ENCODE assay signal across 16 mouse cellular contexts in the genomic region with DNA sequence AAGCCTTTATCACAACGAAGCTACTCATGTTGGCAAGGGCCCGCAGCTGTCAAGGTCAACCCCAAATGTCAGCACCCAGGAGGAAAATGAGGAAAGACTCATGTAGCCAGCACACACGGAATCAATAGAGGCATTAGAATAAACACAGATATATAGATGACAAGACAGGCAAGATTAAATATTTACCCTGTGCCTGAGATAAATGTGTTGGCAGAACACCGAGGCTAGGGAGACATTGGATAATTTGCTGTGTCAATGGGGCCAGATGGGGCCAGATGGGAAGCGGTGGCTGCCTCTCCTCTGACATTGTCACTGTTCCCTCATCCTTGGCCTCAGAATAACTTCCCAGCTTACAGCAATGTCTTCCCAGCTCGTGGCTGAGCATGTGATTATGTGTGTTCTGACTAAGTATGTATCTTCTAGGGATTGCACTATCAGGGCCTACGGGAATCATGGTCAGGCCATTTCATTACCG. TPM values are rescaled to one million over a fixed set of nuclear protein-coding genes. Genes with fewer than 3 reads are reported as not detected.
DNase-seq lines count a peak whose midpoint lies in the region; ATAC-seq and TF ChIP-seq lines count a peak whose summit lies in the region.
"Had no signal": no experiment of that assay in that cellular context is flagged by ENCODE, and none has a peak within 500 bp of the region (broad histone marks: within the 10 kb centered on the region; RNA-seq: fewer than 3 reads in every experiment).

No protein-coding gene starts in this region.

- peak; percentile 28 for DNase-seq in ovary, adult 18-20 months (ENCODE audit: low spot score)
- DNase-seq in ovary, postnatal 10 days (ENCODE audit: low spot score), result no peak
- DNase-seq in heart, postnatal 0 days (ENCODE audit: low spot score), result peak; percentile 51
- DNase-seq in left cerebral cortex, adult 18-20 months (ENCODE audit: low spot score in 2 of 2), result no peak
- no peak for DNase-seq in kidney, adult 2 months
- DNase-seq: cerebellum, postnatal 25 days; kidney, adult 18-20 months; left cerebral cortex, postnatal 4 days; right cerebral cortex, postnatal 4 days had no signal

- H3K27ac ChIP-seq in hindbrain, embryonic 12.5 days, result no peak overlapping the region
- no peak overlapping the region for H3K27ac ChIP-seq in hindbrain, embryonic 16.5 days (ENCODE audit: low read depth, low read length)
- H3K27ac ChIP-seq in heart, postnatal 0 days (ENCODE audit: low read depth), result peak overlapping the region; percentile 3; the same call in 1 of the 2 replicates
- peak overlapping the region; percentile 32 for H3K27ac ChIP-seq in stomach, embryonic 16.5 days (ENCODE audit: low read length)
- no peak overlapping the region for H3K27ac ChIP-seq in kidney, adult 2 months (ENCODE audit: insufficient read depth, low read depth, low read length)
- H3K27ac ChIP-seq: embryonic facial prominence, embryonic 15.5 days; forebrain, embryonic 15.5 days had no signal

- no peak for TF ChIP-seq CTCF in heart, postnatal 0 days (IDR thresholded peaks at IDR 0.05; ENCODE audit: low read depth)
- TF ChIP-seq CTCF in kidney, adult 2 months (conservative IDR thresholded peaks at IDR 0.05; ENCODE audit: insufficient read depth, insufficient read length, low read depth, low read length), result no peak

- WGBS in hindbrain, embryonic 12.5 days, result 62% methylated on average over 8 of the region's 8 CpGs
- 53% methylated on average over 8 of the region's 8 CpGs for WGBS in hindbrain, embryonic 16.5 days
- WGBS in heart, postnatal 0 days, result 36% methylated on average over 8 of the region's 8 CpGs
- WGBS in stomach, embryonic 16.5 days, result 29% methylated on average over 8 of the region's 8 CpGs
- 76% methylated on average over 8 of the region's 8 CpGs for WGBS in kidney, adult 2 months

- no peak overlapping the region for H3K4me3 ChIP-seq in hindbrain, embryonic 12.5 days
- H3K4me3 ChIP-seq in hindbrain, embryonic 16.5 days (ENCODE audit: low read length), result no peak overlapping the region
- no peak overlapping the region for H3K4me3 ChIP-seq in heart, postnatal 0 days (ENCODE audit: low read depth, low read length)
- no peak overlapping the region for H3K4me3 ChIP-seq in stomach, embryonic 16.5 days (replicated peaks; ENCODE audit: low read length)
- H3K4me3 ChIP-seq in kidney, adult 2 months (ENCODE audit: insufficient read depth, low read depth, low read length), result no peak overlapping the region
- H3K4me3 ChIP-seq: embryonic facial prominence, embryonic 15.5 days; forebrain, embryonic 15.5 days had no signal

- H3K4me2 ChIP-seq in hindbrain, embryonic 12.5 days (replicated peaks), result no peak overlapping the region
- no peak overlapping the region for H3K4me2 ChIP-seq in hindbrain, embryonic 16.5 days (ENCODE audit: low read length)
- H3K4me2 ChIP-seq in heart, postnatal 0 days (ENCODE audit: low read depth, low read length), result no peak overlapping the region
- H3K4me2 ChIP-seq in stomach, embryonic 16.5 days (ENCODE audit: low read depth, low read length), result no peak overlapping the region
- H3K4me2 ChIP-seq: embryonic facial prominence, embryonic 15.5 days; forebrain, embryonic 15.5 days had no signal

- H3K9ac ChIP-seq in hindbrain, embryonic 12.5 days, result no peak overlapping the region
- no peak overlapping the region for H3K9ac ChIP-seq in hindbrain, embryonic 16.5 days (ENCODE audit: low read depth, low read length)
- no peak overlapping the region for H3K9ac ChIP-seq in heart, postnatal 0 days (replicated peaks; ENCODE audit: low read depth, low read length)
- H3K9ac ChIP-seq in stomach, embryonic 16.5 days (ENCODE audit: low read length), result no peak overlapping the region
- H3K9ac ChIP-seq: embryonic facial prominence, embryonic 15.5 days; forebrain, embryonic 15.5 days had no signal

- TF ChIP-seq EP300 in heart, postnatal 0 days (IDR thresholded peaks at IDR 0.05; ENCODE audit: low read depth), result no peak

- ATAC-seq in hindbrain, embryonic 12.5 days (ENCODE audit: low FRiP score), result peak; percentile 26; the same call in 1 of the 2 replicates
- no peak for ATAC-seq in hindbrain, embryonic 16.5 days
- peak; percentile 55; the same call in 1 of the 2 replicates for ATAC-seq in heart, postnatal 0 days (ENCODE audit: insufficient read depth, low read depth)
- ATAC-seq in stomach, embryonic 16.5 days (ENCODE audit: insufficient read depth, low FRiP score), result peak; percentile 68; the same call in 1 of the 2 replicates
- ATAC-seq: forebrain, embryonic 15.5 days had no signal

- peaks cover 8% of the 10 kb centered on the region; the same call in 1 of the 2 replicates for H3K4me1 ChIP-seq in hindbrain, embryonic 12.5 days
- no peaks in the 10 kb centered on the region for H3K4me1 ChIP-seq in hindbrain, embryonic 16.5 days (ENCODE audit: control insufficient read depth, insufficient read depth, low read depth, low read length)
- H3K4me1 ChIP-seq in heart, postnatal 0 days (ENCODE audit: control insufficient read depth, insufficient read depth), result peaks cover 11% of the 10 kb centered on the region; the same call in 1 of the 2 replicates
- peaks cover 11% of the 10 kb centered on the region for H3K4me1 ChIP-seq in stomach, embryonic 16.5 days (ENCODE audit: control insufficient read depth, insufficient read depth, low read length)
- H3K4me1 ChIP-seq in kidney, adult 2 months (ENCODE audit: control insufficient read depth, insufficient read depth, low read length), result no peaks in the 10 kb centered on the region
- H3K4me1 ChIP-seq: embryonic facial prominence, embryonic 15.5 days; forebrain, embryonic 15.5 days had no signal

- 0 out of 2 replicates have a peak, but pooled peaks cover 3% of the 10 kb centered on the region for H3K27me3 ChIP-seq in hindbrain, embryonic 12.5 days
- no peaks in the 10 kb centered on the region for H3K27me3 ChIP-seq in hindbrain, embryonic 16.5 days (replicated peaks; ENCODE audit: control insufficient read depth, insufficient read depth, low read length)
- no peaks in the 10 kb centered on the region for H3K27me3 ChIP-seq in heart, postnatal 0 days (ENCODE audit: control insufficient read depth, insufficient read depth, low read length)
- no peaks in the 10 kb centered on the region for H3K27me3 ChIP-seq in stomach, embryonic 16.5 days (ENCODE audit: control insufficient read depth, insufficient read depth, low read length)
- no peaks in the 10 kb centered on the region for H3K27me3 ChIP-seq in kidney, adult 2 months (replicated peaks; ENCODE audit: control insufficient read depth, insufficient read depth, low read length)
- H3K27me3 ChIP-seq: forebrain, embryonic 15.5 days had no signal

- no peaks in the 10 kb centered on the region for H3K9me3 ChIP-seq in hindbrain, embryonic 12.5 days (replicated peaks)
- H3K9me3 ChIP-seq in hindbrain, embryonic 16.5 days (ENCODE audit: control insufficient read depth, low read length), result no peaks in the 10 kb centered on the region
- no peaks in the 10 kb centered on the region for H3K9me3 ChIP-seq in heart, postnatal 0 days (replicated peaks; ENCODE audit: control insufficient read depth, low read length)
- no peaks in the 10 kb centered on the region for H3K9me3 ChIP-seq in stomach, embryonic 16.5 days (replicated peaks; ENCODE audit: control insufficient read depth, low read length)
- H3K9me3 ChIP-seq: embryonic facial prominence, embryonic 15.5 days; forebrain, embryonic 15.5 days had no signal

- no peaks in the 10 kb centered on the region for H3K36me3 ChIP-seq in hindbrain, embryonic 12.5 days
- no peaks in the 10 kb centered on the region for H3K36me3 ChIP-seq in hindbrain, embryonic 16.5 days (ENCODE audit: control insufficient read depth, insufficient read depth, low read length)
- no peaks in the 10 kb centered on the region for H3K36me3 ChIP-seq in heart, postnatal 0 days (replicated peaks; ENCODE audit: control insufficient read depth, insufficient read depth, low read length)
- no peaks in the 10 kb centered on the region for H3K36me3 ChIP-seq in stomach, embryonic 16.5 days (ENCODE audit: control insufficient read depth, insufficient read depth, low read length)
- H3K36me3 ChIP-seq in kidney, adult 2 months (ENCODE audit: control insufficient read depth, insufficient read depth, low read length), result no peaks in the 10 kb centered on the region
- H3K36me3 ChIP-seq: embryonic facial prominence, embryonic 15.5 days; forebrain, embryonic 15.5 days had no signal

- TF ChIP-seq POLR2A in kidney, adult 2 months (IDR thresholded peaks at IDR 0.05; ENCODE audit: low read depth, low read length), result no peak

RNA-seq across cellular contexts. Expression of a gene that starts 32.1 kb away (rescaled TPM):
- not detected in 2 replicates for polyA plus RNA-seq in hindbrain, embryonic 12.5 days (2016; fragmentation: Nextera tagmentation; extraction: Ambion mirVana)
- polyA plus RNA-seq in hindbrain, embryonic 16.5 days (2015; fragmentation: Nextera tagmentation; extraction: Ambion mirVana), result 0.05 TPM in 1 of 2 replicates, not detected in the other
- total RNA-seq in heart, postnatal 0 days (2014; rRNA removed; ENCODE audit: low replicate concordance), result not detected in 2 replicates
- polyA plus RNA-seq in heart, postnatal 0 days (2015; fragmentation: Nextera tagmentation; extraction: Ambion mirVana), result 0.04 TPM in 1 of 2 replicates, not detected in the other
- 16.9 and 28.7 TPM in 2 replicates for polyA plus RNA-seq in stomach, embryonic 16.5 days (2015; fragmentation: Nextera tagmentation; extraction: Ambion mirVana)
- total RNA-seq in left cerebral cortex, adult 18-20 months (2021), result not detected
- polyA plus RNA-seq in kidney, adult 2 months (2012; rRNA removed), result 0.30 and 0.31 TPM in 2 replicates
- total RNA-seq: granulocyte monocyte progenitor cell, adult 5-6 weeks; layer of hippocampus, adult 18-20 months; left cerebral cortex, postnatal 4 days had no signal
- polyA plus RNA-seq: forebrain, embryonic 15.5 days had no signal

RNA-seq across cellular contexts. Expression of a gene that starts 57.6 kb away (rescaled TPM):
- polyA plus RNA-seq in hindbrain, embryonic 12.5 days (2016; fragmentation: Nextera tagmentation; extraction: Ambion mirVana), result 169 and 180 TPM in 2 replicates
- 171 and 196 TPM in 2 replicates for polyA plus RNA-seq in hindbrain, embryonic 16.5 days (2015; fragmentation: Nextera tagmentation; extraction: Ambion mirVana)
- 103 and 105 TPM in 2 replicates for total RNA-seq in heart, postnatal 0 days (2014; rRNA removed; ENCODE audit: low replicate concordance)
- polyA plus RNA-seq in heart, postnatal 0 days (2015; fragmentation: Nextera tagmentation; extraction: Ambion mirVana), result 195 and 203 TPM in 2 replicates
- polyA plus RNA-seq in stomach, embryonic 16.5 days (2015; fragmentation: Nextera tagmentation; extraction: Ambion mirVana), result 169 and 179 TPM in 2 replicates
- total RNA-seq in left cerebral cortex, adult 18-20 months (2021), result 10 to 100 TPM; 46.5 to 49.9 TPM
- 18.4 and 19.6 TPM in 2 replicates for polyA plus RNA-seq in kidney, adult 2 months (2012; rRNA removed)

Comparison
In these comparisons a context has a peak if more than half of its experiments do, and no peak if none do; other contexts are left out.
1. DNase-seq: peak in ovary, adult 18-20 months (single experiment) and heart, postnatal 0 days (single experiment); none in ovary, postnatal 10 days (single experiment), left cerebral cortex, adult 18-20 months (0 of 2) and kidney, adult 2 months (single experiment).
2. H3K27ac ChIP-seq: peak in heart, postnatal 0 days (single experiment) and stomach, embryonic 16.5 days (single experiment); none in hindbrain, embryonic 12.5 days (single experiment), hindbrain, embryonic 16.5 days (single experiment) and kidney, adult 2 months (single experiment).
3. RNA of a gene that starts 32.1 kb away (polyA plus RNA-seq): 16.9 to 28.7 TPM in stomach, embryonic 16.5 days; 0.30 to 0.31 TPM in kidney, adult 2 months, 0.04 TPM in heart, postnatal 0 days, not detected in hindbrain, embryonic 12.5 days and 0.05 TPM in hindbrain, embryonic 16.5 days; every median in the first group is over 10 times any median in the second.